Mouse (Mus musculus) C2C12 (cell line): ENCODE data around the gene Gm14190.

Experiments
- CTCF ChIP-seq: IDR thresholded peaks from one replicate; pipeline ENCODE4 v1.5.1; 2011; ENCODE audit not compliant: control insufficient read depth, insufficient read depth, insufficient read length
- FOSL1 ChIP-seq: IDR thresholded peaks from one replicate; pipeline ENCODE4 v1.8.0; 2011; ENCODE audit warnings: mild to moderate bottlenecking, low read length; ENCODE audit not compliant: poor library complexity, insufficient read depth, severe bottlenecking
- MAX ChIP-seq: IDR thresholded peaks from one replicate; pipeline ENCODE4 v1.6.1; 2011; ENCODE audit warnings: mild to moderate bottlenecking, control low read depth
- USF1 ChIP-seq: IDR thresholded peaks from one replicate; pipeline ENCODE4 v1.6.1; 2011; ENCODE audit warnings: low read depth, mild to moderate bottlenecking, control low read depth, moderate library complexity

DNA sequence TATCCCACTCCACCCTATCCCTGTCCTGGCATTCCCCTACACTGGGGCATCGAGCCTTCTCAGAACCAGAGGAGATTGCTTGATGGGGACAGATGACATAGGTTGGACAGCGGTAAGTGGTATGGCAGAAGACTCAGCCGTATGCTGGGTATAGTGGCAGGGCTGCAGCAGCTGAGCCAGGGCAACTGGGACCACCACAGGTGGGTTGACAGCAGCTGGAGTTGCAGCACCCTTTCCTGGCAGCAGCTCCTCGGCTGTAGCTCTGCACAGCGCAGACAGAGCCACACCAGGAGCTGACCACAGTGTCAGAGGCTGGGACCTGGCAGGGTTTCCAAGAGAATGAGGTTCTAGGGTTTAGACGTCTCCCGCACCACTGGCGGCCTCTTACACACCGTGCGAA is 27.7 kb downstream of the Gm14190 start:
- TF ChIP-seq FOSL1 = no peak
- no peak for TF ChIP-seq USF1
- TF ChIP-seq CTCF = no peak
- TF ChIP-seq MAX = no peak
